Mouse (Mus musculus) cerebellum, postnatal 4 days (tissue): ENCODE measurements around the gene Nucb2.

Experiments used
- DNase-seq, 2 experiments: peaks; one replicate each; pipeline ENCODE4 v3.0.0; 2022; ENCODE audit warnings: low spot score in 2 of 2, mixed read lengths in 1 of 2

The Nucb2 gene

DNA sequence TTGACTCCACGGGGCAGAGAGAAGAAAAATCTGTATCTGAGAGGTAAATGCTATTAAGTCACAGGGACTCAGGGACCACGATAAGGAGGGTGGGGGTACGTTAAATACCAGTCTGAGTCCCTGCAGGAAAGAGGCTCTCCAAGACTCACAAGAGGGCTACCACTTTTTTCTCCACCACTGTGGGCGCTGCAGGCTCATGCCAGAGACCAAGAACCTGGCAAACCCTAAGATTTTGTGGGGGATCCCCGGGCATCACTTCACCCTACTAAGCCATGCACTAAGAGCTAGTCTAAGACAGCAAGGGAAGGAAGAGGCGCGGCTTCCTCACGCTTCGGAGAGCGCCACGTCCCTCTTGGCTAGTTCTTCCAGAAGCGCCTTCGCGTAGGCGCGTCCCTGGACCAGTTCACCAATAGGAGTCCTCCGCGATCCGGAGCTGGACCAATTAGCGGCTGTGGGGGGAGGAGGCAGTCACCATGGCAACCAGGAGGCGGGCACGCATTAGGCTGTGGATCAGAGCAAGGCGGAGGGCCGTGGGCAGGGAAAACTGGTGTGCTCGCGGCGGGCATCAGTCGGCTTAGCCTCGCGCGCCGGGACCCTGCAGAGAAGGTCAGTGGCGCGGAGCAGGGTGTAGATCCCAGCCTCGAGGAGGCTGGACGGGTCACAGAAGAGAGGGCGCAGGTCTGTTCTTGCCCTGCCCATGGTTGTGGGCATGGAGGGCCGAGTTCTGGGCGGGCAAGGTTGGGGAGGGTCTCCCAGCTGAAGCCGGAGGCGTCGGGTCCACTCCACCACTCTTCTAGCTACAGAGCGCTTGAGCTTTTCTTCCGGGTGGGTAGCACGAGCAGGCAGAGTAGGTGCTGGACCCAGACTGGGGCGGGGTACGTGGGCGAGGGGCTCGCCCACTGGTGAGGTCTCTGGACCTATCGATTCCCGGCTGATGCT lies at the start of gene Nucb2:
Gene Nucb2 (plus strand): TSS at position 491 of the 939 bp plus-strand sequence.
- peak; percentile 92 to 97 for DNase-seq

DNA sequence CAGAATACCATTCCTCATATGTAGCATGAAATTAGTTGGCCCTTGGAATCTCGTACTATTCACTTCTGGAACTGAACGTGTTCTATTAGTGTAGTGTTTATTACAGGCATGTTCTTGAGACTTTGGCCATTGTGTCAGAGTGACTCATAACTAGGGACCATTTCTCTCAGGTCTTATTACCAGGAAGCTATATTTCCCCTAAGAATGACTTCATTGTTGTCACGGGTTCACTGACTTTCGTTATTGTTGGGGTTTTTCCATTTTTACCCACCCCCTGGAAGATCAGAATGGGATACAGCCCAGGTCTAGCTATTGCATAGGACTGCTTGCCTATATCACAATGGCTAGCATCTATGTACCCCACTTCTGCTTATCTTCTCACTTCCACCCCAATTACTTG lies 47.2 kb upstream of the Nucb2 start:
- no peak for DNase-seq

DNA sequence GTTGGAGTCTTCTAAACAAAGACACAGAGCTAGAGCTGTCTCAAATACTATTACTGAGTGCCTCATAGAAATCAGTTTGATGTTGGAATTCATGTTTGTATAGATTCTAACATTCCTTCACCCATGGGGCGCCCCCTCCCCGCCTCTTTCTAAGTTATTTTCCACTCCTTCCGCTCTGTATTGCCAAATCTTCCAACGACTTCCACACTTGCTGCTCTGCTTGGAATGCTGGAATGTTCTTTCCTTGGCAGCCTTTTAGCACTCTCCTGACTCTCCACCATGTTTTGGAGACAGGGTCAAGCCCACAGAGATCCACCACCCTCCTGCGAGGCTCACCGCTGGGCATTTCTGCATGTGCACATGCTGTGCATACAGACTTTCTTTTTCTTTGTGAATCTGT lies 46.8 kb upstream of the Nucb2 start:
- DNase-seq = no peak

DNA sequence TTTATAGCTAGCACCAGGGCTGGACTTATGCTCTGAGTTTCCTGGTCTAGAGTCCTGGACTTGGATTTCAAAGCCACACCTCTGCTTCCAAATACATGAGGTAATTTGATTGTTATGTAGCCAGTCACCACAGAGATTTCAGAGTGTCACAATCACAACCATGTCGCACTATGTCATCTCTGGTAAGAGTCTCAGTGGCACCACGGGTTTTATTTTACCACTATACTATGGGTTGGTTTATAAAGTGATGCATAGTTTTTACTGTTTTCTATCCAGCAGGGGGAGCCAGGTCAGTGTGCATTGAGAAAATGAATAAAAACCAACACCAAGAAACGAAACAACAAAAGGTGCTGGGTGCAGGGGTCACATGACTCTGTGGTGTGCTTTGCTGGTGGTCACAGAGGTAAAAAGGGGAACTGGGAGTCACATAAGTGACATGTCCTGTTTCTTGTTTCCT lies 45.2 kb upstream of the Nucb2 start:
- no peak for DNase-seq

GRCm38 (mm10) chr7:116462114-116462513 lies 42.1 kb upstream of the Nucb2 start:
- DNase-seq = no peak

DNA sequence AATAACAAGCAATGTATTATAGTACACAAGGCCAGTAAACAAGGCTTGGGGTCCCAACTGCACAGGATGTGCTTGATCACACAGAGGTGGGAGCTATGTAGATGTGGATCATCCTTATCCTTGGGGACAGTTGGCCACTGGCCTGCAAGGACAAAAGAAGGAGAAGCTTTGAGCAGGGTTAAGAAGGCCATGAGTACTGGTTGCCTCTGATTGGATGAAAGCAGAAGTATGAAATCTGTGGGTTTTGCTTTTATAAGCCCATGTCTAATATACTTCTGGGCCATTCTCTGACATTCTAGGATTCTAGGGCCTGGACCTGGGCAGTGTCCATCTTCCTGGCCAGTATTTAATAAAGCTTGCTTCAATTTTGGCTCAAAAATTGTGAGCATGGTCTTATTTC lies 28.3 kb upstream of the Nucb2 start:
- no peak for DNase-seq

GRCm38 (mm10) chr7:116476264-116476663 lies 27.9 kb upstream of the Nucb2 start:
- DNase-seq = no peak

GRCm38 (mm10) chr7:116483106-116483505 lies 21.1 kb upstream of the Nucb2 start:
- peak in 1 of 2 experiments; percentile 9 for DNase-seq

GRCm38 (mm10) chr7:116483782-116484181 lies 20.4 kb upstream of the Nucb2 start:
- DNase-seq = no peak

DNA sequence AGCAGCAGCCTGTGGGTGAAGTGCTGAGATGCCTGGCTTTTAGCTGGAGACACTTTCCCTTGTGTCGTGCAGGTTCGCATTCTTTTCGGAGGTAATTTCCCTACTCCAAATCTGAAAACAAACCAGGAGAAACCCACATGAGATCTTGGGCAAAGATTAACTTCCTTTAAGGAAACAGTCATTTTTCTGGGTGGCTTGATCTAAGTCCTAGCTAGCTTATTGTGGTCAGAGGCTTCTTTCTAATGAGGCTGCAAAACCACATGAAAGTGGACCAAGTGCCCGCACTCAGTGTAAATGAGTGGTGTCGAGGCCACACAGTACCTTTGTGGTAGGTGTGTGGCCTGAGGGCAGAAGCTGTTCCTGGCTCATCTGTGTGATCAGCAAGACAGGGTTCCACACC lies 20.0 kb upstream of the Nucb2 start:
- no peak for DNase-seq

DNA sequence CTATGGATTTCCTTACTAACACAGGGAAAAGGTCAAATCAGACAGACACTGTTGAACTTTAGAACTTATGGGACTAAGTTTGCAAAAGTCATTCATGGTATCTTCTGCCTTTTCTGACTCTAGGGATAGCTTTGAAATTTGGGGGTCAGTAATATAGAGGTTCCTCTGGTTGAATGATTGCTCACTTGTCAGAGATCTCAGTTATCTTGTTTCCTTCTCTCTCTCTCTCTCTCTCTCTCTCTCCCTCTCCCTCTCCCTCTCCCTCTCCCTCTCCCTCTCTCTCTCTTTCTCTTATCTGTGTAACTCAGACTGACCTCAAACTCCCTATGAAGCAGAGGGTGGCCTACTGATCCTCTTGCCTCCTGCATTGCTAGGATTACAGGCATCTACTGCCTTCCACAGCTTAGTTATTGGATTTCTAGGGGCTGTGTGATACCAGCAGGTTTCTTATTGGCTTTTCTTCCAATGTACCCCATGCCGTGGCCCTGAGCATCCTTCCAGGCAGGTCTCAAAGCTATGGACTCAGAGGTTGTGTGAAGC lies 19.0 kb upstream of the Nucb2 start:
- no peak for DNase-seq

- DNase-seq = no peak
Measured at GRCm38 (mm10) chr7:116491113-116491512, 13.1 kb upstream of the Nucb2 start.

GRCm38 (mm10) chr7:116493267-116494003 lies 10.7 kb upstream of the Nucb2 start:
- DNase-seq = no peak

DNA sequence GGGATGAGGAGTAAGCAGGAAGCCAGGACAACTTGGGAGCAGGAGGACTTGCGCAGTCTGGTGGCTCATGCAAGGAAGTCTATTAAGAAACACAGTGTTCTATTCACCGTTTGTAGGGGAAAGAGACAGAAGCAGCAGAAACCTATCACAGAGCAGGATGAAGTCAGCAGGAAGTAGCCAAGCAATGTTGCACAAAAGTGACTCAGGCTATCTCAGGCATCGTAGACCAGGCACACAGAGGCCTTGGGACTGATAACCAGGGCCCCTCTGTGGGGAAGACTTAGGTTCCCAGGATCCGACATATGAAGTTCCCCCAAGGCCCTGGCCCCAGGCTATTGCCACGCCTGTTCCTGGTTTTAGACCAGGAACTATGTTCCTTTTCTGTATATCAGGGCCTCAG lies 9.6 kb upstream of the Nucb2 start:
- DNase-seq = no peak

- DNase-seq = no peak
Measured at GRCm38 (mm10) chr7:116496760-116497159, 7.4 kb upstream of the Nucb2 start.

GRCm38 (mm10) chr7:116504818-116505170 lies 625 bp downstream of the Nucb2 start:
- no peak for DNase-seq

DNA sequence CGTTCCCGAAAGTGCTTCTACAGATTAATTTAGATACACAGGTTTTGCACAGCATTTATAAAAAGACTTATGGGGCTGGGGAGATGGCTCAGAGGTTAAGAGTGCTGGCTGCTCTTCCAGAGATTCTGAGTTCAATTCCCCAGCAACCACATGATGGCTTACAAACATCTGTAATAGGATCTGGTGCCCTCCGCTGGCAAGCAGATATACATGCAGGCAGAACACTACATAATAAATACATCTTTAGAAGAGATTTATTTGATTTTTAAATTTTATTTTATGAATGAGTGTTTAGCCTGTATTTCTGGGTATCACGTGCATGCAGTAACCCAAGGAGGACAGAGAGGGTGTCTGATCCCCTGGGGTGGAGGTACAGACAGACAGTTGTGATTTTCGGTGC lies 9.9 kb downstream of the Nucb2 start:
- no peak for DNase-seq

- no peak for DNase-seq
Measured at GRCm38 (mm10) chr7:116514546-116514945, 10.4 kb downstream of the Nucb2 start.

GRCm38 (mm10) chr7:116515059-116515458 lies 10.9 kb downstream of the Nucb2 start:
- no peak for DNase-seq

DNA sequence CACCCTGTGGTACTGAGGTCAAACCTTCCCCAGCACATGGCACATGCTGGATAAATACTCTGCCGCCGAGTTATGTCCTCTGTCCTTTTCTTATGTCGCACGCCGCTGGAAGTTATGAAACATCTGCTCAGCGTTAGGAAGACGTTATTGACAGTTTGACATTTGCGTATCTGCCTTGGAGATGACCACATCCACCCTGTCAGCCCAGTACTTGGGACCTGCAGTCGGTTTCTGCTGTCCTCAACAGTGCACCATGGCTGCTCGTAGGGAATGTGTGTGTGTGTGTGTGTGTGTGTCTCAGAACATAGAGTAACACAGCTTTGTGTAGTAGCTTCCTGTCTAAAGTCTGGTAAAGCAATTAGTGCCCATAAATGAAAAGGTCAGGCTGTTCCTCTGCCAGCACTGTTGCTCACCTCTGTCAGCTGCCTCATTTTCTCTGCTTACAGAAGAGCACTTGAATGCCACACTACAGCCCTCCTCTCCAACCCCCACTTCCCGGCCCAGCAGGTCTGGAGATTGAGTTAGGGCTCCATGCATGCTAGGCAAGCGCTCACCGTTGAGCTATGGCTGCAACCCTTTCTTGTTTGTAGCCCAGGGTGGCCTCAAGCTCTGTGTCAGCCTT lies 11.5 kb downstream of the Nucb2 start:
- DNase-seq = no peak

DNA sequence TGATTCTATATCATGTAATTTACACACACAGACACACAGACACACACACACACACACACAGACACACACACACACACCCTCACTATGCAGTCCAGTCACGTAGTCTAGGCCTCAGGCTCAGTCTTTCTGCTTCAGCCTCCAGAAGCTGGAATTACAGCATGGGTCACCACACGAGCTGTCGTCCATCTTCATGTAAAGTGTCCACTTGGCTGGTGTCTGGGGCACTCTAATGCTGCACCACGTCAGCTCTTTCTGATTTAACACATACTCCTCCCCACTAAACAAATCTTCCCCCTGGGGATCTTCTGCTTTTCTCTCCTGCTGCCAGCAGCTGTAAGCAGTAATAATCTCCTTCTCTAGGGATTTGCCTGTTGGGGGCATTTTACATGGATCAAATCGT lies 13.1 kb downstream of the Nucb2 start:
- DNase-seq = no peak

- no peak for DNase-seq
Measured at GRCm38 (mm10) chr7:116518155-116518554, 14.0 kb downstream of the Nucb2 start.
